Mouse (Mus musculus): ENCODE data around the gene Mgat1.

Gene Mgat1

DNA sequence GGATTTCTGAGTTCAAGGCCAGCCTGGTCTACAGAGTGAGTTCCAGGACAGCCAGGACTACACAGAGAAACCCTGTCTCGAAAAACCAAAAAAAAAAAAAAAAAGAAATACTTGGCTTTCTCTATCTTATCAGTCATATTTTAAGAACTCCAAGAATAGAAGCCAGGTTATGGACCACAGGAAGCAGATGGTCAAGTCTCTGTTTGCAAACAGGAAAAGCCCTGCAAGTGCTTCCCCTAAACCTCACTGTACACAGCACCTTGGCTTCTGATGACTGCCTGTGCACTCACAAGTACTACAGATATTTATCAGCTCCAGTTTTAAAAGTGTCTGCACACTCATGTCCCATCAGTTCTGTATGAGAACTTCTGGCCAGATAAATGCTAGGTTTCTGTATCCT, 2.5 kb upstream of the Mgat1 start:
- DNase-seq (ENCODE audit: low read depth) = no peak

DNA sequence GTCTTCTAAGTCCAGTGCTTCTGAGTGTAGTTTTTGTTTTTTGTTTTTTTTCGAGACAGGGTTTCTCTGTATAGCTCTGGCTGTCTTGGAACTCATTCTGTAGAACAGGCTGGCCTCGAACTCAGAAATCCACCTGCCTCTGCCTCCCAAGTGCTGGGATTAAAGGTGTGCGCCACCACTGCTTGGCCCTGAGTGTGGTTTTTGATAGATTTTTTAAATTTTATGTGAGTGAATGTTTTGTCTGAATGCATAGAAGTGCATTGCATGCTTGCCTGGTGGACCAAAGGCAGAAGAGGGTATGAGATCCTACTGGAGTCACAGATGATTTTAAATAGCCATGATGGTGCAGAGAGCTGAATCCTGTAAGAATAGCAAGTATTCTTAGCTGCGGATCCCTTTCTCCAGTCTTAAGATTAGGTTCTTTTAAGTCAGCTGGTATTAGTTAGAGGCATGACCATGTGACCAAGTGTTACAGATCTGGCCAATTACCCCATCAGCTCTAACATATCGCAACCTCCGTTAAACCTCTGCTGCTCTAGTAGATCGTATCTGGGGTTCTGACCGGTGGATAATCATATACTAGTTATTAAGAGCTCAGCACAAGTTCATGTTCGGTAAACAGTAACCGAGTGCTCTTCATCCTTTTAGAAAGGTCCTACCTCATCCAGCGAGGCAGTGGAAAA, 906 bp upstream of the Mgat1 start:
- DNase-seq (ENCODE audit: low read depth) = no peak

DNA sequence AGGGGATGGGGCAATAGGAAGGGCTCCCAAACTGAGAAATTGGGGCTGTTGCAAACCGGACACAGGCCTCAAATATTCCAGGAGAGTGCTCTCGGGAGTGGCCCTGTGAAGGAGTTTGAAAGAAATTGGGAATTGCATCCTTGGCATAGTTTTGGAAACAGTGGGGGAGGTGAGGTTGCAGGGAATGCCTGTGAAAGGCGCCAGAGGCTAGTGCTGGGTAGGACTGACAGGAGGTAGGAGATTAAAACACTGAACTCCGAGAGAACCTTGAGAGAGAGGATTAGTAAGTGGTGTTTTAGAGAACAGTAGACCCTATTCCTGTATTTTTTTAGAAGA, 572 bp downstream of the Mgat1 start:
- DNase-seq (ENCODE audit: low read depth) = no peak

DNA sequence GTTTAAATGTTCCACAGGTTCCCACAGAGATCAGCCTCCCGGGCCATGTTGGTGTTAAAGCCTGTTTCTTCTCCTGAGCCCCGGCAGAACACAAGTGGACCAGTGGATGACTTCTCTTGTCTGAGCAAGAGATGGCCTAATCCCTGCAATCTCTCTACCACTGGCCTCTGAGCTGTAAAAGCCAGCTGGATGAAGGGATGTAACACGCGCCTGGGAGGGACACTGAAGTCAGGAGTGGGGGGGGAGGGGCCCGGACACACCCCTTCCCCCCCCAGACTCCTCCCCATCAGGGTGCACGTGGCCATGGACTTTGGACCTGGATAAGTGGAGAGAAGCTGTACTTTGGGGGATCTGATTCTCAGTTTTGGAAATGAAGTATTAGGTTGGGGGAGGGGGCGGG, 1.2 kb downstream of the Mgat1 start:
- peak; percentile 62 for DNase-seq (ENCODE audit: low read depth)

DNA sequence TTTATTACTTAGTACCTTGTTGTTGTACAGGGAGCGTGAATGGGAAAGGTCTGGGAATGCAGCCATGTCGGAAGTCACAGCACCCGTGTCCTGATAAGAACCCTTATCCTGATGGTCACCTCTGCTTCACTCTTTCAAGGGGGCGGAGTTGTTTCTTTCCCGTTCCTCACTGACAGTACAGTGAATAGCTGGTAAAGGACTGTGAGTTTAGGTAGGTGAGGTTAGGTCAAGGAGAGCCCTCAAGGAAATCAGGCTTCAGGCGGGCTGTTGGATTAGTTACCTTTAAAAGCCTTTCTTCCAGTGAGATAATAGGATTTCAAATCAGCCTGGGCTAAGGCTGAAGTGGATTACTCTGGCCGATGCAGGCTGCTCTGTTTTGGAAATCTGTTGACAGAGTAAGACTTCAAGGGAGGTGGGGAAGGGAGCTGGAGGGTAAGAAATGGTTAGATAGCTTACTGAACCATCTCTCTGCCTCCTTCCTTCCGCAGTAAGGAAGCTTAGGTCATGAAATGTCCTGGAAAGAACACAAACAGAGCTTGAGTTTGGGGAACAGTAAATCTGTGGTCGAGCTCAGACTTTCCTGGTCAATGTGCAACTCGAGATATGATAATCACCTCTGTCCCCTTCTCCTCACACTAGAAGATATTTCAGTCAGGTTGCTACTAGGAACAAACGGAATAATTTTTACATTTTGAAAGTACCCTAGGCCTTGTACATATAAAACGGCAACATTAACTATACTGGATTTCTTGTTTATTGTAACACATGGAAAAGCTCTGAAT, 1.8 kb downstream of the Mgat1 start:
- DNase-seq (ENCODE audit: low read depth) = no peak

DNA sequence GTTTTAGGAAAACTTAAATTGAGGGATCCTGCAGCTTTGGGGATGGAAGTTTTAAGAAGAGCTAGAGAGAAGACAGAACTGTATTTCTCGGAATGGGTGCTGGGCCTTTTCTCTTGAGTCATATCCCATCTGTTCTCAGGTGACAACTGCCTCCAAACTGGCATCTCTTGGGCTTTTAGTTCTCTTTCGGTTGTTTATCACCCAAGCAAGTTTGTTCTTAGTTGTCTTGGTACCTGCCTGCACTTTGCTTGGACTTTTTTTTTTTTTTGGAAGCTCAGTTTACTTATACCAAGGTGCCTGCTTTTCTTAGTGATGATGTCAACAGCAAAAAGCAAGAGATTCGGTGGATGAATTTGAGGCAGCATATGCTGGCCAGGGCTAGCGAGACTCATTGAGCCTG, 2.5 kb downstream of the Mgat1 start:
- no peak for DNase-seq (ENCODE audit: low read depth)

DNA sequence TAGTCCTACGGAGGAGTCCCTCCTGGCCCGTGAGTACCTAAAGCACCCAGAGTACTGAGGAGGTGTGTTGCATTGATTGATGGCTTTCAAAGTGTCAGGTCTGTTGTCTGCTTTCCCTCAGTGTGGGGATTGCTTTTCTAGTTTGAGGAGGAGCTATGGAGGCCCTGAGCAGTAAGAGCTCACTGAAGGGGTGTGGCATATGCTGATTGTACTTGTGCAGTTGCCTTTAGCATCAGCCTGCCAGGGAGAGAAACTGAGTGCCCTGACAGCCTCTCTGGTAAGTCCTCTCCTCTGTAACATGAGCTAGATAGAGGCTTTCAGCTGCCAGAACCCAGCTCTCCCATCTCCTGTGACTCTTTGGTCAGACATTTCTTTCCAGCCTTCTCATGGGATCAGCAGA, 3.3 kb downstream of the Mgat1 start:
- DNase-seq (ENCODE audit: low read depth) = peak; percentile 74

DNA sequence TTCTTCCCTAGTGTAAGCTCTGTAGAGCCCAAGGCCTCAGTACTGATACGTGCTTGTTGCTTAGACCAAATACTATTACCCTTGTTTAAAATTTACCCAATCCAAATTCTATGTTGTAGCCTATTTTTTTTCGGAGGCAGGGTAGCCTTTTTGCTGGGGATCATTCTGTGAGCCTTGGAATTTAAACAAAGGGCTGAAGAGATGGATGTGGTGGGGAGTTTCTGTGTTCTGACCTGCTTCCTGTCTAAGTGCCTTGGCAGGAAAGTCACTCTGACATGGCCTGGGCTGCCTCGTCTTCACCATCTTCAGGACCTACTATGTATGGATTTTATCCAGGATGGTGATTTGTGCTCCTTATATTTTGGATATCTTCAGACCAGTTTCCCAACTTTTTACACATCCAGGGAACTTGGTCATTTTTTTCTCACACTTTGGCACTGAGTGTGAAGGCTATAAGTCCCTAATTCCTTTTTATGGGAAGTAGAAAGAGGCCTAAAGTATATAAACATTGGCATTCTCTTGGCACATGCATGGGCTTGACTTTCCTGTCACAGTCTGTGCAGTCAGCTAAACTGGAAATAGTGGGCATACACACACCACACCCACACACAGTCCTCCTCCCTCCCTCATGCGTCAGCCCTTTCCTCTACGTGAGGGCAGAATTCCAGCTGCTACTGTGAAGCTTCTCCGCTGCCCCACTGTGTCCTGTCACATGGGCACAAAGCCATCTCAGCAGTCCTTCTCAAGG, 4.4 kb downstream of the Mgat1 start:
- peak; percentile 72 for DNase-seq (ENCODE audit: low read depth)

DNA sequence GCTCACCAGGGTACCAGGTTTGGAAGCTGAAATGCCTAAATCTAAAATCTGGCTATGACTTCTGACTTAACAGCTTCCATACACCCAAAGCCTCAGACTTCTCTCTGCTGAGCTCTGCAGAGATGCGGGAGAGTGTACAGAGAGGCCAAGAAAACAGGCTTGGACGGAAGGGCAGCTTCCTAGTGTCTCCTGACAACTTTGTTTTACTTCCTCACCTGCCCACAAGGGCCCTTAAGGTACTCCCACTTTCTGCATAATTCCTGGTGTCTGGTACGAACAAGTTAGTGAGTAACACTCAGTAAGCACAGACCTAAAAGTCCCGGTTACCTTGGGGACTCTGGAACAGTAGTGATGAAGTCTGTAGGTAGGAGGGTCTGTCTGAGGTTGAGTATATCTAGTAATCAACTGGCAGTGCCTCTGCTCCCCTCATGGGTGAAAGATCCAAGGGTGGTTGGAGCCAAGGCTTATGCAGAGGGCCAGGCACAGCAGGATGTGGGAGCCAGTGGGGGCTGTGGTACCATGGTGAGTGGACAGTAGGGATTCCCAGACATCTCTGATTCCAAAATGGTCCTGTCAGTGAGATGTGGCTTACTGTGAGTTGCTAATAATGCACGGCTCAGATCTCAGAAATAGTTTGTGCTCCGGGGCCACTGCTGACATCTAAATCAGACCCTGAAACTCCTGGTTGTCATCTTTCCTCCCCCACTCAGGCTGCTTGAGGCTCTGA, 5.1 kb downstream of the Mgat1 start:
- DNase-seq (ENCODE audit: low read depth) = peak; percentile 64

DNA sequence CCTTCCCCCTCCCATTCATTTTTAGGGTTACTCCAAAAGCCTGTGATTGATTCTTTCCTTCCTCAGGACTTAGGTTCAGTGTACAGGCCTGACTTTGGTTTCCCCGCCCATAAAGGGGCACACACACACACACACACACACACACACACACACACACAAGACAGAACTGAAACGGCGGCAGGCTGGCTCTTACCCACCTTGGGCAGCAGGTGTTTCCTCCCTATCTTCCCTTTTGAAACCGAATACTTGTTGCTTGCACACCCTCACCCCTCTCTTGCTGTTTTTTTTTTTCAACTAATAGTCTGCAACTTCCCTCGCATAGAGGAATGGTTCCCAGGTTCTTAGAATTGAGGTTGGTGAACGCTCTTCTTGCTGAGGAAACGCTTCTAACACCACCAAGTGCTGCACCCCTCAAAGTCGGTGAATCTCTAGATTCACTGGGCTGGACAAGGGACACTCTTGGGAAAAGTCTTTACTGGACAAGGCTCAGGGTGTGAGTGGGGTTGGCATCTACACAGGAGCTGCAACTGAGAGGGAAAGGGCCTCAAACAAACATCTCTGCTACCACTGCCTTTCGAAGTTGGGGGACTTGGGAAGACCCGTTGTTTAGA, 5.9 kb downstream of the Mgat1 start:
- peak; percentile 84 for DNase-seq (ENCODE audit: low read depth)

DNA sequence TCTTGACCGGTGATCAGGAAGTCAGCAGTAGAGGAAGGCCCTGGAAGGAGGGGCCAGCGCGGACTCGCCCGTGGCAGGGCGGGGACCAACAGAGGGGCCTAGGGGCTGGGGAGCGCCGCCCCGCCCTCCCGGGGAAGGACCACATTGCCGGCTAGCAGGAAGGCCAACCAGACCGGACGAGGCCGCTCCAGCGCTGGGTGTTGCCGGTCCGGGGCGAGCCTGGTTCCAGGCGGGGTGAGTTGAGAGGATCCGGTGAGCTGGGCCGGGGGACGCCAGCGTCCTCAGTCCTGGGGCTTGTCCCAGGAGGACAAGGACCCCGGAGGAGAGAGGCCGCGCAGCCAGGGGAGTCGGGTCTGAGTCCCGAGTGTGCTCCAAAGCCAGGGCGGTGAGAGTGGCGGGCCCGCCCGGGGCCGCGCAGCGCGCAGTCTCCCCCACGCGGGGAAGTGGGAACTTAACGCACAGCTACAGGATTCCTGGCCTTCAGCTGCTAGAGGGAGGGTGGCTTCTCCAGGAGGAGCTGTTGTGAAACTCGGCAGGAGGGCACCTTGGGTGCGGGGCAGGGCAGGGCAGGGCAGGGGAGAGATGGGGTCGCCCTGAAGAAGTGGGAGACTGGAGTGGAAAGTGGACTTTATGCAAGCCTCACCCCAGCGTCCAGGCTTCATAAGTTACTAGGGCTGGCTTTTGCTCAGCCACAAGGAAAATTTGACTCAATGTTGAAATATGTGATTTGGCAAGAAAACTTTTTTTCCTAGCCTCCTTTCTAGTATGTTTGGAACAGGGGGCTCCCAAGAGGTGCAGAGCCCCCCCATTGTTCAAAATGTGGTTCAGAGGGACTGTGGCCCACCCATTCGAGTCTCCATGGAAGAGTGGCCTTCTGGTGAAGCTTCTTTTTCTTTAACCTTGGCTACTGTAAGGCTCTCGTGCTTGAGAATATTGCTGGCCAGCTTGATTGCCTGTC, 6.7 kb downstream of the Mgat1 start:
- peak; percentile 86 for DNase-seq (ENCODE audit: low read depth)

DNA sequence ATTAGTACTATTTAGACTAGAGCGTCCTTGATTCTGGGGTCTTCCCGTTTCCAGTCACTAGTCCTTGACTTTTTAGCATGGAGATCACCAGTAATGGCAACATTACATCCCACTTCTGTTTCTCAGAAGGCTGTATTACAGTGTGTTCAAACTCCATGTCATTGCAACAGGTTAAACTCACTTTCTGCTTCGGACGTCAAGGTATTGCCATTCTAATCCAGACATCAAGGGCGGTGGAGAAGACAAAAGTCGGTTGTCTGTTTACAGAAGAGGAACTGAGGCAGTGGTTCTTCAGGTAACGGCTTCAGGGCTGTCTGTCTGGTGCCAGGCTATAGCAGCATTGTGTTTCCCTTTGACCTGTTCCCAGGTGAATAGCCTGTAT, 7.4 kb downstream of the Mgat1 start:
- DNase-seq (ENCODE audit: low read depth) = no peak

DNA sequence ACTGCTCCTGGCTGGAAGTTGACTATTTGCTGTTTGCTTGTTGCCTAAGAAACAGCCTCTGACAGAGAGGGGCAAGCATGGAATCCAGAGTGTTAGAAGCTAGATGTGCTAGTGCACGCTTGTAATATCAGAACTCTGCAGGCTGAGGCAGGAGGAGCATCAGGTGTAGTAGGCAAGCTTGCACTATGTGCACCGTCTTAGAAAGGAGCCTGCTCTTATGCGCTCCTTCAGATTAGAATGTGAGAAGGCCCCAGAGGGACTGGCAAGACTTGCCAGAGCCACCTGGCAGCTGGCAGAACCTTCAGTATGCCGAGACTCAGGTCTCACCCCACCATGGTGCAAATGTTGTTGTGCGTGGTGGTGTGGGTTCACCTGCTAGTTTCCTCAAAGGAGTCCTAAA, 8.1 kb downstream of the Mgat1 start:
- peak; percentile 35 for DNase-seq (ENCODE audit: low read depth)

DNA sequence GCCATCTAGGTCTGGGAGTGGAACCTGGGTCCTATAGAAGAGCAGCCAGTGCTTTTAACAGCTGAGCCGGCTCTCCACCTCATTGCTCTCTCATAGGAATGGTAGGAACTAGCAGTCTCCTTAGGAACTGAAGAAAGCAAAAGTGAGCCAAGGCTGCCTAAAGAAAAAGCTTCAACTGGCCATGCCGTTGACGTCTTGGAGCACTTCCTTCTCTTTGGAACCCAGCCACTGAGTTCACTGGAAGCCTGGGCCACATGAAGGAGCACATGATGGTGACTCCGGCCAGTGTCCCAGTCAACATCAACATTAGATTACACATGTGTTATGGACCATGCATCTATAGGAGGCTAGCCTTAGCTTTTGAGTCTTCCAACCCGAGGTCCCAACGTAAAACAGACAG, 9.0 kb downstream of the Mgat1 start:
- DNase-seq (ENCODE audit: low read depth) = no peak

DNA sequence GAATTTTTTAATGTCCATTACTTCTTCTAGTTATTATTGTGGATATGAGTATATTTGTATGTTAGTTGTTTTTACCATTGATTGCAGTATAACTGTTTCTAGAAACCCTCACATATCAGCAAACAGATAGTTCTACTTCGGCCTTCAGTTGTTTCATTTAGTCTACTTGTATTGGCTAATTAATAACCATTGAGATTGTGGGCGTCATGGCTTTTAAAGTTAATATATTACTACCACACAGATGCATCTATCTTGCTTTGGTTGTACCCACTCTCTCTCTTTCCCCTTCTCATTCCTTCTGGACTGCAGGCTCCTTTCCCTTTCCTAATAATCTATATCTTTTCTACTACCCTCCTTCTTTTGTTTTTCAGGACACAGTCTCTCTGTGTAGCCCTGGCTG, 15.3 kb downstream of the Mgat1 start:
- DNase-seq (ENCODE audit: low read depth) = no peak

DNA sequence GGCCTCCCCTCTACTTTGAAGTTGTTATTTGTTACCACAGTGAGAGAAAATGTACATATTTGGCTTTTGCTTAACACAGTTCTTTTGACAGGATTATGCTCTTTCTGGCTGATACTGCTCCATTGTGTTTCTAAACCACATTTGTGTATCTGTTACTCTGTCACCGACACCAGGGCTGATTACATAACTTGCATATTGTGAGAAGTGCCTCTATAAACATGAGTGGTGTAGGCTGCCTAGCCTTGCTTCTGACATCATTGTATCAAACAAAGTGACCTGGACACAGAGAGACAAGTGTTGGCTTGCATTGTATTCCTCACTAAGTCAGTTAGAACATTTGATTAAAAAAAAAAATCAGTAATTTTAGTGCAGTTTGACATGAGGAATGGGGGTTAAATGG, 15.8 kb downstream of the Mgat1 start:
- no peak for DNase-seq (ENCODE audit: low read depth)

DNA sequence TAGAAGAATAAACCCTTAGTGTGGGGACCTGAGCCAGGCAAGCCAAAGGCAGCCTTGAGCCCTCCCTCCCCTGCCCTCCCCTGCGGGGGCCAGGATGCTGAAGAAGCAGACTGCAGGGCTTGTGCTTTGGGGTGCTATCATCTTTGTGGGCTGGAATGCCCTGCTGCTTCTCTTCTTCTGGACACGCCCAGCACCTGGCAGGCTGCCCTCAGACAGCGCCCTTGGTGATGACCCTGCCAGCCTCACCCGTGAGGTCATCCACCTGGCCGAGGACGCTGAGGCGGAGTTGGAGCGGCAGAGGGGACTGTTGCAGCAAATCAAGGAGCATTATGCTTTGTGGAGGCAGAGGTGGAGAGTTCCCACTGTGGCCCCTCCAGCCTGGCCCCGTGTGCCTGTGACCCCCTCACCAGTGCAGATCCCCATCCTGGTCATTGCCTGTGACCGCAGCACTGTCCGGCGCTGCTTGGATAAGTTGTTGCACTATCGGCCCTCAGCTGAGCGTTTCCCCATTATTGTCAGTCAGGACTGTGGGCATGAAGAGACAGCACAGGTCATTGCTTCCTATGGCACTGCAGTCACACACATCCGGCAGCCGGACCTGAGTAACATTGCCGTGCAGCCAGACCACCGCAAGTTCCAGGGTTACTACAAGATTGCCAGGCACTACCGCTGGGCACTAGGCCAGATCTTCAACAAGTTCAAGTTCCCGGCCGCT, 16.8 kb downstream of the Mgat1 start:
- DNase-seq (ENCODE audit: low read depth) = no peak

DNA sequence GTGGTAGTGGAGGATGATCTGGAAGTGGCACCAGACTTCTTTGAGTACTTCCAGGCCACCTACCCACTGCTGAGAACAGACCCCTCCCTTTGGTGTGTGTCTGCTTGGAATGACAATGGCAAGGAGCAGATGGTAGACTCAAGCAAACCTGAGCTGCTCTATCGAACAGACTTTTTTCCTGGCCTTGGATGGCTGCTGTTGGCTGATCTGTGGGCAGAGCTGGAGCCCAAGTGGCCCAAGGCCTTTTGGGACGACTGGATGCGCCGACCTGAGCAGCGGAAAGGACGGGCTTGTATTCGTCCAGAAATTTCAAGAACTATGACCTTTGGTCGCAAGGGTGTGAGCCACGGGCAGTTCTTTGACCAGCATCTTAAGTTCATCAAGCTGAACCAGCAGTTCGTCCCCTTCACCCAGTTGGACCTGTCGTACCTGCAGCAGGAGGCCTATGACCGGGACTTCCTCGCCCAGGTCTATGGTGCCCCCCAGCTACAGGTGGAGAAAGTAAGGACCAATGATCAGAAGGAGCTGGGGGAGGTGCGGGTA, 17.4 kb downstream of the Mgat1 start:
- DNase-seq (ENCODE audit: low read depth) = no peak

DNA sequence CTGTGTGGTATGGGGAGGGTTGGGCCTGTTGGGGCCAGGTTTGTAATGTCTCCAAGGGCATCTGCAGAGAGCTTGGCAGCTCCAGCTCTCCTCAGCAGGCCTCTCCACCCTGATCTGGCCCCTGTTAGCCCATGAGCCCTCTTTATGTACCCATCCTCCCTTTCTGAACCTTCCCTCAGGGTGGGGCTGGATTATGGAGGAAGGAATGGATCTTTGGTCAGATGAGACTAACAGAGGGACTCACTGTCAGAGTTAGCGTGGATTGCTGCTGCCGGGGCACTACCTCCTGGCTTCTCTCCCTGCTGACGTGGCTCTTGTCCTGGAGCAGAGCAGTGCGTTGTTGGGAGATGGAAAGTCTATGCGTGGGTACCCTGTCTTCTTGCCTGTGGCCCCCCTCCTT, 18.3 kb downstream of the Mgat1 start:
- no peak for DNase-seq (ENCODE audit: low read depth)

DNA sequence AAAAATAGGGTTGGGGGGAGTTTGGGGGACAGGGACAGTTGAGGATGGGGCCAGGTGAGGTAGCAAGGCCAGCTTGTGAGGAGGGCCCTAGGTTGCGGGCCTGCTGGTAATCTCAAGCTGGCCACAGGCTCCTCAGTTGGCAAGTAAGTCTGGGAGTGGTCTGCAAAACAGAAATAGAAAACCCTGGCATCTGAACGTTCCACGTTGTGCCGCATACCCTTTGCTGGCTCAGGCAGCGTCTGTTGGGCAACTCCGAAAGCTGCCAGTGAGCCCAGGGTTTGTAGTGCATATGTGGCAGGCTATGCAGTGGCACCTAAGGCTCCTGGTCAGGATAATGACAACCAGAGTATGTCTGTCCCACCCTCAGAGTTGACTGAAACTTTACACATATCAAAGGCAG, 19.2 kb downstream of the Mgat1 start:
- no peak for DNase-seq (ENCODE audit: low read depth)
